Mouse (Mus musculus) layer of hippocampus, adult 2 months (tissue): Measurements from ENCODE around the gene Lage3. TPM values are rescaled to one million over a fixed set of nuclear protein-coding genes. Genes with fewer than 3 reads are reported as not detected.
"Not testable (repeated sequence)": the region's sequence is repeated elsewhere in the genome, so short reads cannot be mapped to it uniquely, and the experiment has no call there.

Experiments used
- DNase-seq, 2 experiments: peaks; one replicate each; pipeline ENCODE4 v3.0.0; 2022; ENCODE audit warnings: low spot score in 2 of 2
- H3K27ac ChIP-seq: fragments of 200-600 bp; 2 replicates; pipeline ENCODE4 v1.8.1; 2022
- H3K4me3 ChIP-seq: fragments of 200-600 bp; 2 replicates; pipeline ENCODE4 v1.8.1; 2022; ENCODE audit warnings: mild to moderate bottlenecking
- CTCF ChIP-seq: fragments of 200-600 bp; conservative IDR thresholded peaks from 2 replicates; pipeline ENCODE4 v1.8.1; 2022; ENCODE audit warnings: antibody characterized with exemption, mild to moderate bottlenecking, moderate library complexity
- long read RNA-seq, 2 experiments: library from polyadenylated mRNA; stranded (forward); transcript quantifications; one replicate each; pipeline ENCODE4 v2.0.0; 2021; ENCODE audit warnings: borderline mapping rate in 2 of 2
- total RNA-seq, 2 experiments: library from RNA; stranded (reverse); gene quantifications; 2 replicates each; pipeline ENCODE4 v1.2.3; 2021

Gene Lage3
- 10 to 100 TPM; 23.3 to 27.3 TPM for total RNA-seq
- long read RNA-seq, experiment 1, transcript Lage3-201 (3 exons, 761 nt), result major isoform, 10 of 14 reads
- long read RNA-seq, experiment 1, partial matches to known transcripts, result 0 of 14 reads
- long read RNA-seq, experiment 1, other reads (novel, unspliced or antisense), result 3 of 14 reads
- long read RNA-seq, experiment 2, transcript Lage3-201 (3 exons, 761 nt), result major isoform, 15 of 18 reads
- long read RNA-seq, experiment 2, partial matches to known transcripts, result 0 of 18 reads
- long read RNA-seq, experiment 2, other reads (novel, unspliced or antisense), result 2 of 18 reads

GRCm38 (mm10) chrX:74353467-74353770 lies at the start of gene Lage3:
Gene Lage3 (minus strand): TSS chrX:74353618.
- DNase-seq, result peak; percentile 72 to 81
- Histone ChIP-seq H3K27ac (peak within 1 kb of the TSS; percentile 84), H3K4me3 (peak within 1 kb of the TSS; percentile 63)
- TF ChIP-seq CTCF, result no peak

DNA sequence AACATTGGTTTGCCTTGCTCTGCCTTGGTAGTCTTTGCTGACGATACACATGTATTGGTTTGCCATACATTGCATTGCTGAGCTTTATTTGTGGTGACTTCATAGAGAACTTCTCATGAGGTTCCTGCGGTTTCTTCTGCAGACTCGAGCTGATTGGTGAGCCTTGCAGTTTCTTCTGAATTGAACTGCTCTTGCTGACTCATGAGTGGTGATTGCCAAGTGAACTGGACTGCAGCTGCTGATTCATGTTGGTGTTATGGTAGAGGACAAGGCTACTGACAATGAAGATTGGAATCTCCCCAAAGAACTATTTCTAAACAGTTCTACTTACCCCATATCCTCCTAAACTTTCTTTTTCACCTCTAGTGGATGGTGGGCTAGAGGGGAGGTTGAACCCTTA lies 46.7 kb upstream of the Lage3 start:
- Histone ChIP-seq H3K27ac (no peak overlapping the region), H3K4me3 (no peak overlapping the region)
- TF ChIP-seq CTCF, result no peak
- no peak for DNase-seq

GRCm38 (mm10) chrX:74392535-74393443 lies 39.4 kb upstream of the Lage3 start, which contains the start of the genes Fam3a and Ikbkg:
Gene Fam3a (minus strand): TSS chrX:74393272.
Gene Ikbkg (plus strand): TSS chrX:74393290.
- Histone ChIP-seq H3K27ac (peak within 1 kb of the TSS; percentile 91), H3K4me3 (peak within 1 kb of the TSS; percentile 71)
- peak; percentile 75 for TF ChIP-seq CTCF
- DNase-seq, result peak; percentile 68 to 79

GRCm38 (mm10) chrX:74388153-74388552 lies 34.7 kb upstream of the Lage3 start:
- no peak overlapping the region for H3K27ac ChIP-seq
- DNase-seq, result no peak
- TF ChIP-seq CTCF, result no peak
- H3K4me3 ChIP-seq, result no peak overlapping the region

- TF ChIP-seq CTCF, result no peak
- H3K27ac ChIP-seq, result no peak overlapping the region
- DNase-seq, result no peak
- no peak overlapping the region for H3K4me3 ChIP-seq
Observed at GRCm38 (mm10) chrX:74384451-74384850, 31.0 kb upstream of the Lage3 start.

- H3K4me3 ChIP-seq, result peak within 1 kb of the TSS; percentile 63
- peak within 1 kb of the TSS; percentile 59; the same call in 1 of the 2 replicates for H3K27ac ChIP-seq
- DNase-seq, result peak; percentile 78 to 88
- no peak for TF ChIP-seq CTCF
Observed at GRCm38 (mm10) chrX:74372888-74373549, 19.6 kb upstream of the Lage3 start, which contains the start of the genes Ubl4a and Slc10a3. Gene Ubl4a (minus strand): TSS chrX:74373218. Gene Slc10a3 (minus strand): TSS chrX:74373349.

GRCm38 (mm10) chrX:74368209-74368909 lies 14.9 kb upstream of the Lage3 start:
- TF ChIP-seq CTCF, result peak; percentile 21; the same call in 1 of the 2 replicates
- H3K27ac ChIP-seq, result peak overlapping the region; percentile 90
- peak; percentile 47 to 62 for DNase-seq
- peak overlapping the region; percentile 68 for H3K4me3 ChIP-seq

GRCm38 (mm10) chrX:74367512-74367911 lies 14.1 kb upstream of the Lage3 start:
- TF ChIP-seq CTCF, result no peak
- H3K4me3 ChIP-seq, result peak overlapping the region; percentile 68
- peak overlapping the region; percentile 90 for H3K27ac ChIP-seq
- DNase-seq, result no peak

GRCm38 (mm10) chrX:74359171-74359570 lies 5.8 kb upstream of the Lage3 start:
- no peak for DNase-seq
- no peak for TF ChIP-seq CTCF
- Histone ChIP-seq H3K27ac (no peak overlapping the region), H3K4me3 (no peak overlapping the region)

DNA sequence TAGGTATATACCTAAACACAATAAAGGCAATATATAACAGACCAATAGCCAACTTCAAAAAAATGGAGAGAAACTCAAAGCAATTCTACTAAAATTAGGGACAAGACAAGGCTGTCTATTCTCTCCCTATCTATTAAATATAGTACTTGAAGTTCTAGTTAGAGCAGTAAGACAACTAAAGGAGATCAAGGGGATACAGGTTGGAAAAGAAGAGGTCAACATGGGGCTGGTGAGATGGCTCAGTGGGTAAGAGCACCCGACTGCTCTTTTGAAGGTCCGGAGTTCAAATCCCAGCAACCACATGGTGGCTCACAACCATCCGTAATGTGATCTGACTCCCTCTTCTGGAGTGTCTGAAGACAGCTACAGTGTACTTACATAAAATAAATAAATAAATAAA lies 3.7 kb upstream of the Lage3 start:
- not testable (repeated sequence) for DNase-seq, H3K27ac ChIP-seq, H3K4me3 ChIP-seq

GRCm38 (mm10) chrX:74352645-74353466 lies 562 bp downstream of the Lage3 start:
- Histone ChIP-seq H3K4me3 (peak overlapping the region; percentile 63), H3K27ac (peak overlapping the region; percentile 84)
- no peak for TF ChIP-seq CTCF
- no peak for DNase-seq
